Mouse (Mus musculus): ENCODE results near the gene Zfp523.

DNA sequence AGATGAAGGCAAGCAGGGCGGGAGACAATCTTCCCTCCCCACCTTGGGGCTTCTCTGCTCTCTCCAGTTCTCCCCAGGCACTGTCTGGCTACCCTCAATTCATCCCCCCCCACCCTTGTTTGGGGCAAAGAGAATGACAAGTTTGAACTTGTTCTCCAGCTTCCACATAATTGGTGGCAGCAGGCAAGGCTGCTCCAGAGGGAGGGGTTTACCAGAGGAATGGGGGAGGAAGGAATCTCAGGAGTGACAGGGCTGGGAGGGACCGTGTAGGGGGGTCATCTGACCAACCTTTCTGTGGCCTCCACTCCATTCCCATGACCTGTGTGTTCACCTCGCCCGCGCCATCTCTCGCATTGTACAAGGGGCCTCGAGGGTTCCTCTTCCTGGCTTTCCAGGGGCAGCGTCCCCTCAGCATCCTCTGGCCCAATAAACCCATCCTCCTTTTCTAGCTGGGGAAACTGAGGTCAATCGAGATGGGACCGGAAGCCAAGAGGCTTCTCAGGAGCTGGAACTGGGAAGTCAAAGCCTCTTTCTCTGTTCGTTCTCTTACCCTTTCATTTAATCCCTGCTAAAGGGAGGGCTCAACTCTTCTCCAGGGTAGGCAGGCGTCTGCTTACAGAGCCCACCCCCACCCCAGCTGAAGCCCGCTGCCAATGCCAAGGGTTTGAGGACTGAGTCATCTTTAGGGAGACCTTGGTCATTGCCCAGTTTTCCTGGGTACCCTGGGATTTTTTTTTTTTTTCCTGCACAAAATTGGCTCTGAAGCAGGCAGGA is 36.3 kb upstream of the Zfp523 start:
- TF ChIP-seq GATA1 (IDR thresholded peaks at IDR 0.05; ENCODE audit: low read length) (no peak), TAL1 (IDR thresholded peaks at IDR 0.05; ENCODE audit: low read length) (no peak)

Data from erythroblast, embryonic 14.5 days (primary cell).